Mouse (Mus musculus): Measurements from ENCODE around the gene Snx27.

The Snx27 gene

DNA sequence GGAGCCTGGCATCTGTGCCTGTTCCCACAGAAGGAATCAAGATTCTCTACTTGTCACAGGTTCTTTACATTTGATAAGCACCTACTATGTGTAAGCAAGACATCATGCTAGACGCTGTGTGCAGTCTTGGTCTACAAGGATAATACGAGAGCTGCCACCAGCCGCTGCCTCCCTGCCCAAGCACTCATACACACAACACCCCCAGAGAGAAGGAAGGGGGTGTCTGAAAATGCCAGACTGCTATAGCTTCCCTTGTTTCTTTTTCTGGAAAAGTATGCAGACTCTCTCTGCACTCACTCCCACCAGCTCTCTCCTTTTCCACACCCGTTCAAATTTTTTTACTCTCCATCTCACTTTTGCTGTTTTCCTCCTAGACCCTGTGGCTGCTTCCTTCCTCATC lies 105.1 kb downstream of the Snx27 start:
- no peak for DNase-seq (ENCODE audit: low spot score in 2 of 2)

DNA sequence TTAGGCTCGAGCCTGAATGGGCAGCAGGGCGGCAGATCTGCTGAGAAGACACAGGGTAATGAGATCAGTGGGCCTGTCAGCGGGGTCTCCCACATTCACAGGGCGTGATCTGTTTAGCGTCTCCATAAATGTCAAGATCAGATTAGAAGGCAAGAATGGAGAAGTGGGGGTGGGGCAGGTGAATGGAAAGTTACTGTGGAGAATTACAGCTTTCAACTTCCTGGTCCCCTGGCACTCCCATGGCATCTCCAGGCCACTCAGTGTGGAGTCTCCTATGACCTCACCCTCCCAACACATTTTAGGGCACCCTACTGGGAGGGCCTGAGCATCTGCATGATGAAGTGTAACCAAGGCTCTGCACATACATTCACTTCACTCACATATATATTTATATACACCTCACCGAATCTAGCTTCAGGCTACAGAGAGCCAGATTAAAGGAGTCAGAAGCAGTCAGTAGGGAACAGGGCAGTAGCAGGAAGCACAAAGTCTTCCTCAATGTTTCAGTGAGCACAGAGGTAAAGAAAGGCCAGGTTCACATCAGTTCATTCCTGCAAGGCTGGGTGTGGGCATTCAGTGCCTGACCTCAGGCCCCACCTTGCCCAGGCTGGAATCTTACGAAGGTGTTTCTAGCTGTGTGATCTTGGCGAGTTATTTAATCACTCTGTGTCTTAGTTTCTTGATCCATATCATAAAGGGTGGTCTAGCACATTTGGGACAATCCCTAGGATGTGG lies 106.0 kb downstream of the Snx27 start:
- DNase-seq (ENCODE audit: low spot score in 2 of 2): no peak

GRCm38 (mm10) chr3:94473567-94474232 lies 108.8 kb downstream of the Snx27 start:
- no peak for DNase-seq (ENCODE audit: low spot score in 2 of 2)

DNA sequence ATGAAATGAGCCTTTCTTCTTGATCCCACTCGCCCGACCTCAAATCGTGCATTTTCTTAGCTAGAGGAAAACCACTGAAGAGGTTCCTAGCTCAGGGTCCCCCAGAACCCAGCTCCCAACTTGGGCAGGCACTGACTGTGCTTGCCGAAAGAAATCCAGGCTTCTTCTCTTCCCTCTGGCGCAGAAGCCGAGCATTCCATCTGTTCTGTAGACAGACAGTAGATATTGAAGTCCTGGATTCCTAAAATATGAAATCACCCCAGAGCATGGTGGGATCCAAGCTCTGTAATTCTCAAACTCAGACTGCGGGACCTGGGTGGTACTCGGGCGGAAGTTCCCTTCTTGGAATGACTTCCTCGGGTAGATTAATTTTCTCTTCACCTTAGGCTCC lies 109.4 kb downstream of the Snx27 start:
- DNase-seq (ENCODE audit: low spot score in 2 of 2): no peak

DNA sequence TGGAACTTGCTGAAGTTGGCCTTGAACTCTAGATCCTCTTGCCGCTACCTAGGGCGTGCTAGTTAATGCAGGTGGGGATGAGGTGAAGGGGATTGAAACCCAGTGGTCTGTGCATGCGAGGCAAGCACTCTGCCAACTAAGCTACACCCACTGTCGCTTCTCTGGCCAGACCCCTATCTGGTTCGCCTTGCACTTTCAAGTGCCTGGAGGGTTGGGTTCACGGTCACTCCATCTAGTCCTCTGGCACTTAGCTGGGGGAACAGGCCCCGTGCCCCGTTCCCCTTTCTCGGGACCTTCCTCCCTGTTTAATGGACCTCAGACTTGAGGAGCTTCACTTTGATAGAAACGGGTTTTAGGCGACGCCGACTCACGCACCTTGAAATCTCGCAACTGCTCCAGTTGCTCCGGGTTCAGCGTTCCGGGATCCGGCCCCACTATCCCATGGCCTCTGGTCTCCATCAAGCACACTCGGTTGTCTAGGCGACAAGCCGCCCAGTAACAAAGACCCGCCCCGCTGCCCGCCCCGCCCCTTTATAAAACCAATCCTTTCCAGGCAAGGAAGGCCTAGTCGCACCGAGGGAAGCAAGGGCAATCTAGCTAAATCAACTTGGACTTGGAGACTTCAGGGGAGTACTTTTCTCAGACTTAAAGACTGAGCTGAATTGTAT lies 109.9 kb downstream of the Snx27 start:
- DNase-seq (ENCODE audit: low spot score in 2 of 2): no peak

GRCm38 (mm10) chr3:94468931-94469330 lies 113.6 kb downstream of the Snx27 start:
- no peak for DNase-seq (ENCODE audit: low spot score in 2 of 2)

DNA sequence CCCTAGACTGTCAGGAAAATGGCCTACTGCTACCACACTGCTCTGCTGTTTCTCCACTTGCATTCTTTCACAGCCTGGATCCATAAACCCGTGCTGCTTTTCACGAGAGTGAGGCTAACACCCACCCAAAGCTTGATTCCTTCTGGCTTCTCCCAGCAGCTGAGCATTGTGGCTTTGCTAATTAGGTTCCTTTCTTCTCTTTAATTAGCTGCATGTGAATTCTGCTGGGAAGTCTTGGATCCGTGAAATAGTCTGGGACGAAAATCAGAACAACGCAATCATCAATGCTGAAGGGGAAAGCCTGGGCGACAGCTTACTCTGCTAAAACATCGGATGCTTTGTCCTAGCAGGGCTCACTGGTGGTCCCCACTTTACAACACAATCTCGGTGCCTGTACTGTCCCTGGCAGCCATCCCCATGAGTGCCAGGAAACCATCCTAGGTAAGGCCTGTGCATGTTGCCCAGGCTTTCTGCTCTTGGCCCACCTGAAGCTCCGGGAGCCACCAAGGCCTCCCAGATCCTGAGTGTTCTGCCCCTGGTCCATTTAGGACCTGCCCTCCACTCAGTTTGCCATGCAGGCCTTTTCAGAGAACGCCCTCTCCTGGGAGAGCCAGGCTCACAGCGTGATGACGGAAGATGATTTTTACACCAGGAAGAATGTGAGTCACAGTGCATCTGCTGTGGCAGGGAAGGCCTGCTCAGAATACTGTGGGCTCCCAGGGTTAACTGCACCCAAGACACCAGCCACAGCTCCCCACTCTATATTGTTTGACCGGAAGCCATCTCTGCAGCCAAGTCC lies 116.7 kb downstream of the Snx27 start:
- no peak for DNase-seq (ENCODE audit: low spot score in 2 of 2)

DNA sequence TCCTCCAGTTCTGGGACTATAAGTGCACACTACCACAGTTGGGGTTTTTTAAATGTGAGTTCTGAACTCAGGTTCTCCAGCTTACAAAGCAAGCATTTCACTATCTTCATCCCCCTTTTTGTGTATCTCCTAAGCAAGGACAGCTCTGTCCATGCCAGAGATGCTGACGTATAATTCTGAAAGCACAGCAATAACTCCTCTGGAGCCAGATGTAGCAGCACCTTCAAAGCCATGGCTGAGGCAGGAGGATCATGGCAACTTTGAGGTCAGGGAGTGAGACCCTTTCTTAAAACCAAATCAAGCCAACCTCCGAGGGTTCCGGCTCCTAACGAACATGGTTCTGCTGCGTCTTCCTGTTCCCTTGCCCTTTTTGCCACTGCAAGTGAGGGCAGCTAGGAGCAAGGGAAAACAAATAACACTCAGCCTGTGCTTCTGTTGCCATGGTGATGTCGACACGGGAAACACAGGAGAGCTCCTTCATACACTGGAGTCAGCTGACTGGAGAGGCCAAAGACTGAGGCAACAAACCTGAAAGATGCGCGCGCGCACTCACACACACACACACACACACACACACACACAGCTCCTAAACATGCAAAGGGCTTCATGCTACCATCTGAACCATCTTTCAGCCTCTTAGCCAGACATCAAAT lies 118.5 kb downstream of the Snx27 start:
- no peak for DNase-seq (ENCODE audit: low spot score in 2 of 2)

DNA sequence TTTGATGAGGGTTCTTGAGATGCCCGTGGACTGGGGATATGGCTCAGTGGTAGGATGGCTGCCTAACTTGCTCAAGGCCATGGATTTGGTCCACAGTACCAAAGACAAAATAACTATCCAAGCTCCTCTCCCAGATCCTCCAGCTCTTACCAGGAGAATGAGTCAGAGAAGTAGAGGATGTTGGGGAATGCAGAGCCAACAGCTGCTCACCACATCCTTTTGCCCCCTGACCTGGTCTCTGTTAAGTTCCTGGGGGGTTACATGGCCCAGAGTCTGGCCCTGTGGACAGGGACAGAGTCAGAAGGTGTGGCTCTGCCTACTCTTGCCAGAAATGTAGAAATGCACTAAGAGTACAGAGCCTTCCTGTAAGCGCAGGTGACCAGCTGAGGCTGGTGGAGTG lies 122.7 kb downstream of the Snx27 start:
- DNase-seq (ENCODE audit: low spot score in 2 of 2): no peak

GRCm38 (mm10) chr3:94457055-94457454 lies 125.5 kb downstream of the Snx27 start:
- no peak for DNase-seq (ENCODE audit: low spot score in 2 of 2)

- peak; percentile 34 to 56 for DNase-seq (ENCODE audit: low spot score in 2 of 2)
Observed at GRCm38 (mm10) chr3:94456529-94457000, 126.0 kb downstream of the Snx27 start.

DNA sequence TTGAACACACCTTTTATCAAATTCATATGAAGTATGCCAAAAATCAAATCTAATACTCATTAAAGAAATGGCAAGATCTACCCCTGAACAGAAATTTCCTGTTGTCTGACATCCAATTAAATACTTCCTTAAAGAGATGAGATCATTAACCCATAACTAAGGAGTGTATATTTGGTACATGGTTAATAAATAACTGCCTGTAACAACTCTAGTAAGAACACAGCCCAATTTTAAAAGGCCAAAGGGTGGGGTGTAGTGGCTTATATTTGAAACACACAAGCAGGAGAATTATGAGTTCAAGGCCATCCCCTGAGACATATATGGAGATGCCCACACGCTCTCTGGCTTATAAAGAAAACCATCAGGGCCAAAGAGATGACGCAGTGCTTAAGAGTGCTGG lies 133.1 kb downstream of the Snx27 start:
- DNase-seq (ENCODE audit: low spot score in 2 of 2): no peak
